Mouse (Mus musculus): ENCODE measurements around the gene Shb. TPM values are rescaled to one million over a fixed set of nuclear protein-coding genes. Genes with fewer than 3 reads are reported as not detected.

Shb gene
- polyA plus RNA-seq, 1 experiment from 2014 or later = 8.2 TPM

DNA sequence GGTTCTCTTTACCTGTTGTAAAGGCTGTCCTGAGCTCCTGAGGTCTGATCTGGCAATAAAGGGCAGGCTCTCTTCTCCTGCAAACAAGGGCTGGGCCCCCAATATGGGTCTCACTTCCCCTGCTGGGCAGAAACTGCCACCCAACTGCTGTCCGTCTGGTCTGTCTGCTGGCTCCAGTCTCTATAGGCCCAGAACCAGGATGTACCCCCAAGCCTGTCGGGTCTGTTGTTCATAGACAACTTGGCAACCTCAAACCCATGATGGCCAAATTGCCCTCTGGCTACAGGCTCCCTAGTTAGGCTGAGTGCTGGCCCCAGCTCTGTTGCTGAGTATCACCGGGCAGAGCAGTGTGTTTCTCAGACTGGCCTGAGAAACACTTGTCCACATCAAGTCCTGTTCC is 100.5 kb downstream of the Shb start:
- no peaks in the 10 kb centered on the region for H3K36me3 ChIP-seq (ENCODE audit: control insufficient read depth, insufficient read depth, low read length)
- no peaks in the 10 kb centered on the region for H3K27me3 ChIP-seq (ENCODE audit: control insufficient read depth, insufficient read depth, low read length)
- no peak overlapping the region for H3K27ac ChIP-seq (ENCODE audit: low read depth, low read length)
- H3K4me2 ChIP-seq (ENCODE audit: low read depth, low read length, severe bottlenecking) = no peak overlapping the region
- H3K9me3 ChIP-seq (ENCODE audit: control insufficient read depth, low read length) = no peaks in the 10 kb centered on the region
- WGBS = 84% methylated on average over 3 of the region's 3 CpGs
- H3K9ac ChIP-seq (ENCODE audit: low read length) = no peak overlapping the region
- no peak overlapping the region for H3K4me3 ChIP-seq (ENCODE audit: low read depth, low read length)
- ATAC-seq (replicated peaks; ENCODE audit: low FRiP score) (no peak), DNase-seq (ENCODE audit: low spot score) (no peak)
- H3K4me1 ChIP-seq (replicated peaks; ENCODE audit: control insufficient read depth, insufficient read depth, low read length) = peaks cover 8% of the 10 kb centered on the region; the same call in 1 of the 2 replicates

DNA sequence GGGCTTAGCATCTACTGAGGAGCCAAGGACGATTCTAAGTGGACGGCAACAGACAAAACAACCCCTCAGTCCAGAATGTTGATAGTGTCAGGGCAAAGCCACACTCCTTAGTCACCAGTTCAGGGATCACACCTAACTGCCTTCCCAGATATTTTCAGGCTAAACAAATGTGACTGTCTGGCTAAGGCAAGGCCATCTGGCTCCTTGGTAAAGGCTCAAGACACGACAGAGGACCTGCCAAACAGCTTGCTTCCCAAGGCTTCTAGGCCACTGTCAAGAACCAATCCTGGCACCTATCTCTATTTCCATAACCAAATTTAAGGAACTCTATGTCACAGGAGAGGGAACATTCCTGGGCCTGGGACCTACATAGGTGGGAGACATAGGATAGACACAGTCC is 101.0 kb downstream of the Shb start:
- WGBS = 85% methylated on average over 3 of the region's 3 CpGs
- Histone ChIP-seq H3K4me3 (ENCODE audit: low read depth, low read length) (no peak overlapping the region), H3K4me1 (replicated peaks; ENCODE audit: control insufficient read depth, insufficient read depth, low read length) (peaks cover 8% of the 10 kb centered on the region; the same call in 1 of the 2 replicates), H3K27ac (ENCODE audit: low read depth, low read length) (no peak overlapping the region), H3K9me3 (ENCODE audit: control insufficient read depth, low read length) (no peaks in the 10 kb centered on the region), H3K9ac (ENCODE audit: low read length) (no peak overlapping the region), H3K27me3 (ENCODE audit: control insufficient read depth, insufficient read depth, low read length) (no peaks in the 10 kb centered on the region), H3K36me3 (ENCODE audit: control insufficient read depth, insufficient read depth, low read length) (no peaks in the 10 kb centered on the region), H3K4me2 (ENCODE audit: low read depth, low read length, severe bottlenecking) (no peak overlapping the region)
- no peak for ATAC-seq (replicated peaks; ENCODE audit: low FRiP score)
- no peak for DNase-seq (ENCODE audit: low spot score)

DNA sequence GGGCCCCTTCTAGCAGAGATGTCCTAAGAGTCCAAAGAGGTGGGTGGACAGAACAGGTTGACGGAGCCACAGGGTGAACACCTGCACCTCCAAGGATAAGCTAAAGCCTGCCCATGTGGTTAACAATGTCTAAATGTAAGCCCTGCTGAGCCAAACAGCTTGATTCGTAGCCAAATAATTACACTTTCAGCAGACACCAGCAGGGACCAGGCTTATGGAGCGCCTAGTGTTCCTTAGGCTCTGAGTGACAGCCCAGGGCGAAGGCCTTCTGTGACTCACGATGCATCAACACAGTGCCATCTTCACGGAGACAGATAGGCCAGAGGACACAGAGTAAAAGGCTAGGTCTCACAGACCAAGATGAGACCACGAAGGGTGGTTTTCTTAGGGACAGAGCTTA is 102.8 kb downstream of the Shb start:
- Histone ChIP-seq H3K4me3 (ENCODE audit: low read depth, low read length) (no peak overlapping the region), H3K9me3 (ENCODE audit: control insufficient read depth, low read length) (no peaks in the 10 kb centered on the region), H3K9ac (ENCODE audit: low read length) (no peak overlapping the region), H3K27me3 (ENCODE audit: control insufficient read depth, insufficient read depth, low read length) (no peaks in the 10 kb centered on the region), H3K27ac (ENCODE audit: low read depth, low read length) (no peak overlapping the region), H3K36me3 (ENCODE audit: control insufficient read depth, insufficient read depth, low read length) (no peaks in the 10 kb centered on the region), H3K4me1 (replicated peaks; ENCODE audit: control insufficient read depth, insufficient read depth, low read length) (peaks cover 8% of the 10 kb centered on the region; the same call in 1 of the 2 replicates), H3K4me2 (ENCODE audit: low read depth, low read length, severe bottlenecking) (no peak overlapping the region)
- ATAC-seq (replicated peaks; ENCODE audit: low FRiP score) (no peak), DNase-seq (ENCODE audit: low spot score) (no peak)
- 80% methylated on average over 7 of the region's 7 CpGs for WGBS

DNA sequence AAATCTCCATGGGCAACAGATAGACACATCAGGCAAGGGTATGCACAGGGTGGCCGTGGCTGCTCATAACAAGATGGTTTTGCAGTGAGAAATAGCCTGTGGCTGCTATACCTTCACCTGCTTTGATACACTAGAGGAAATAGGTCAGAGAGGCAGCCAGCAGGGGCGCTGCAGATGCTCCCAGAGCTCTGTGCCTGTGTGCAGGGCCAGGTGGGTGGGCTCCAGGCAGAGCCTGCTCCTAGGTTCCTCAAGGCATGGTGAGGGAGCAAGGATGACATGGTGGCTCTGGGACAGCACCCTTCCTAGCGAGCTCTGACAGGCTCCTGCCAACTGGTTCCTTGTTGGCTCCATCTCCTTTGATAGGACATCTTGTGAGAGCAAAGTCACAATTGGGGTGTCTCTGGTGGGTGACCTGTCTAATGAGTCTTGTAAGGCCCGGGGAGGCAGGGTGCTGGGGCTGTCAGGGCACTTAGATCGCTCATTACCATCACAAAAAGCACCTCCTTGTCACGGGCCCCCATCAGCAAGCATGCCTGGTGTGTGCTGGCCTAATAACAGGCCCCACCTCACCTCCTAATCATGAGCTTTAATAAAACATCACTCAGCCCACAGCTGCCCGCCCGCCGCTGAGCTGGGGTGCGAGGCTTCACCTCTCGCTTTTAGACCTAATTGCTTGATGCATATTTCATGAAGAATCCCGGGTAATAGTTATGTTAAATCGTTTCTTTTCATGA is 105.4 kb downstream of the Shb start:
- peak; percentile 60; the same call in 1 of the 2 replicates for ATAC-seq (replicated peaks; ENCODE audit: low FRiP score)

DNA sequence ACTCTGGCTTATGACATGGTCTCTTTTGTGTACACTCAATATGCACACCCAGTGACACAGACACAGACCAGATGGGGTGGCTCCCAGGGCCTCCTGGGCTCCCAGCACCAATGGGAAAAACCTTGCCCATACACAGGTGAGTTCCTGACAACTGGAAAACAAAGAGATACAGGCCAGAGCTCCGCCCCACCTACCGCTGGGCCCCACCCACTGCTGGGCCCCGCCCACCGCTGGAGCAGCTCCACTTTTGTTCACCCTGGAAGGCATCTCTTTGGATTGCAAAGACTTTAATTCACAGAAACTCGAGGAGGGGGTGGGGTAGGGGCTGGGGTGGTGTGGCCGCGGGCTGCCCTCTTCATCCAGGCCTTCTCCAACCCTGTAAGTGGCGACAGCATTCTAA is 108.9 kb downstream of the Shb start:
- Histone ChIP-seq H3K4me2 (ENCODE audit: low read depth, low read length, severe bottlenecking) (no peak overlapping the region), H3K27me3 (ENCODE audit: control insufficient read depth, insufficient read depth, low read length) (no peaks in the 10 kb centered on the region), H3K4me3 (ENCODE audit: low read depth, low read length) (no peak overlapping the region), H3K9me3 (ENCODE audit: control insufficient read depth, low read length) (no peaks in the 10 kb centered on the region), H3K27ac (ENCODE audit: low read depth, low read length) (no peak overlapping the region), H3K9ac (ENCODE audit: low read length) (no peak overlapping the region), H3K4me1 (replicated peaks; ENCODE audit: control insufficient read depth, insufficient read depth, low read length) (peaks cover 31% of the 10 kb centered on the region), H3K36me3 (ENCODE audit: control insufficient read depth, insufficient read depth, low read length) (no peaks in the 10 kb centered on the region)
- DNase-seq (ENCODE audit: low spot score) (no peak), ATAC-seq (replicated peaks; ENCODE audit: low FRiP score) (peak; percentile 22; the same call in 1 of the 2 replicates)
- WGBS = 9% methylated on average over 8 of the region's 8 CpGs

More for the DNA sequence above, 105.4 kb downstream of the Shb start:
- Histone ChIP-seq H3K27ac (ENCODE audit: low read depth, low read length) (peak overlapping the region; percentile 50), H3K4me2 (ENCODE audit: low read depth, low read length, severe bottlenecking) (no peak overlapping the region), H3K27me3 (ENCODE audit: control insufficient read depth, insufficient read depth, low read length) (no peaks in the 10 kb centered on the region), H3K4me1 (replicated peaks; ENCODE audit: control insufficient read depth, insufficient read depth, low read length) (peaks cover 18% of the 10 kb centered on the region), H3K9ac (ENCODE audit: low read length) (no peak overlapping the region), H3K4me3 (ENCODE audit: low read depth, low read length) (no peak overlapping the region), H3K36me3 (ENCODE audit: control insufficient read depth, insufficient read depth, low read length) (no peaks in the 10 kb centered on the region), H3K9me3 (ENCODE audit: control insufficient read depth, low read length) (no peaks in the 10 kb centered on the region)
- DNase-seq (ENCODE audit: low spot score) = peak; percentile 74
- 52% methylated on average over 13 of the region's 13 CpGs for WGBS

DNA sequence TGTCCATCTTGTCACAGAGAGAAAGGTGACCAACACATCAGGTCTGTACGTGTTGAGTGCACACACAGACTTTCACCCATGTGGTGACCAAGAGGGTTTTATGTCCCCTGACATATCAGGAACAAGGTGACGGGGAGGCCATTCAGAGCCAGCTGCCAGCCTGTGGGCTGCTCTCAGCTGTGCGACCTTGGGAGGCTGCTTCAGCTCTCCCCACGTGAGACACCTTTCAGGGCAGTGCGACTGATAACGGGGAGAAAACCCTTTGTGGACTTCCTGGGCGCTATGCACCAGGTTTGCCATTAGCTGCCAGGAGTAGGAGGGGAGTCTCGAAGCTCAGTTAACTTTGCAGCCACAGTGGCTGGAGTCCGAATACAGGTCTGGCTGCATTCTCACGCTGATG is 109.6 kb downstream of the Shb start:
- no peak overlapping the region for H3K9ac ChIP-seq (ENCODE audit: low read length)
- peaks cover 29% of the 10 kb centered on the region for H3K4me1 ChIP-seq (replicated peaks; ENCODE audit: control insufficient read depth, insufficient read depth, low read length)
- no peak overlapping the region for H3K4me3 ChIP-seq (ENCODE audit: low read depth, low read length)
- DNase-seq (ENCODE audit: low spot score) (no peak), ATAC-seq (replicated peaks; ENCODE audit: low FRiP score) (no peak)
- no peaks in the 10 kb centered on the region for H3K27me3 ChIP-seq (ENCODE audit: control insufficient read depth, insufficient read depth, low read length)
- 85% methylated on average over 10 of the region's 10 CpGs for WGBS
- H3K9me3 ChIP-seq (ENCODE audit: control insufficient read depth, low read length) = no peaks in the 10 kb centered on the region
- no peaks in the 10 kb centered on the region for H3K36me3 ChIP-seq (ENCODE audit: control insufficient read depth, insufficient read depth, low read length)
- H3K27ac ChIP-seq (ENCODE audit: low read depth, low read length) = no peak overlapping the region
- no peak overlapping the region for H3K4me2 ChIP-seq (ENCODE audit: low read depth, low read length, severe bottlenecking)

DNA sequence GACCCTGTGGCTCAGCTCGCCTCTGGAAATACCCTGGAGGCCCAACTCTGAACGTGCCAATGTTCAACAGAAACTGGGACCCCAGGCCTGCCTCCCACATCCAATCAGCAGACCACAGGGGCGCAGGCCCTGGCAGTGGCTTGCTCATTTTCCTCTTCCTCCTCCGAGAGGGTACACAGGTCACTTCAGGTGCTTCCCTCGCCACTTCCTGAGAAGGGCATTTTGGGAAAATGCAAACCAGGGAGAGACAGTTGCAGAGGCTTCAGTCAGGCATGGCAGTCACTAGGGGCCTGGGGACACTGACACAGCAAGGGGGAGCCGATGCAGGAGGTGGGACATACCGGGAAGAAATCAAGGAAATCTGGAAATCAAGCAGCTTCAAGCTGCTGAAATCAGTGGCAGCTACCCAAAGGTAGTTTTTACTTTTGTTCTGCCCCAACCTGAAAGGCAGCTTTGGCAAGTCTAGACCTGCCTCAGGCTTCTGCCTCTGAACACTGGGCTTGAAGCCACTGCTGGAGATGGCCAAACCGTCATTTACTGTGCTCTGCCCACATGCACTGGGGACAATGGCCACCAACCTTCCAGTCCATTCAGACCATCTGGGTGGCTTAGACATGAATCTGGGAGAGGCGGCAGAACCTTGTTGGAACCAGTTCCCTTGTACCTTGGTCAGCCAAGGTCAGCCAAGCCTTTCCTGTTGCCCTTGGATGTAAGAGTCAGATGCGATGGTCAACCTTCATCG is 110.6 kb downstream of the Shb start:
- Histone ChIP-seq H3K36me3 (ENCODE audit: control insufficient read depth, insufficient read depth, low read length) (no peaks in the 10 kb centered on the region), H3K9ac (ENCODE audit: low read length) (0 out of 2 replicates have a peak overlapping the region, but pooled peaks have one; percentile 3), H3K4me2 (ENCODE audit: low read depth, low read length, severe bottlenecking) (no peak overlapping the region), H3K27me3 (ENCODE audit: control insufficient read depth, insufficient read depth, low read length) (no peaks in the 10 kb centered on the region), H3K9me3 (ENCODE audit: control insufficient read depth, low read length) (no peaks in the 10 kb centered on the region), H3K4me1 (replicated peaks; ENCODE audit: control insufficient read depth, insufficient read depth, low read length) (peaks cover 25% of the 10 kb centered on the region), H3K27ac (ENCODE audit: low read depth, low read length) (peak overlapping the region; percentile 42), H3K4me3 (ENCODE audit: low read depth, low read length) (no peak overlapping the region)
- WGBS = 71% methylated on average over 11 of the region's 11 CpGs
- ATAC-seq (replicated peaks; ENCODE audit: low FRiP score) (no peak), DNase-seq (ENCODE audit: low spot score) (no peak)

DNA sequence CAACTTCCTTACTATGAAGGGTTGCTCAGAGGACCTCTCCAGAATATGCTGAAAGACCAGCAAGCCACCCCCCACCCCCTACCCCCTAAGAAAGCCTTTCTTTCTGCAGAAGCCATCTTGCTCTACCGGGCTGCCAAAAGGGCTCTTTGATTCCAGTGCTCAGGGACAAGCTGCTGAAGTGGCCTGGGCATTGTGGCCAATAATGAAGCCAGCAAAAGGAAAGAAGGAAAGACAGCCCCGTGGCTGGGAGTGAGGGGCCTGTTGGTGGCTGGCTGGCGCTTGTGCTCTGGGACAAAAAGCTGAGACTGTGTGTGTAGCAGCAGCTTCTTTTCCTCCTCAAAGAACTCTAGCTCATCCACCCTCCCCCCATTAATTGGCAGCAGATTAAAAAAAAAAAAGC is 111.5 kb downstream of the Shb start:
- Histone ChIP-seq H3K9ac (ENCODE audit: low read length) (no peak overlapping the region), H3K4me1 (replicated peaks; ENCODE audit: control insufficient read depth, insufficient read depth, low read length) (peaks cover 25% of the 10 kb centered on the region)

More for the DNA sequence above, 111.5 kb downstream of the Shb start:
- Histone ChIP-seq H3K27me3 (ENCODE audit: control insufficient read depth, insufficient read depth, low read length) (no peaks in the 10 kb centered on the region), H3K4me2 (ENCODE audit: low read depth, low read length, severe bottlenecking) (no peak overlapping the region), H3K27ac (ENCODE audit: low read depth, low read length) (peak overlapping the region; percentile 42; the same call in 1 of the 2 replicates), H3K4me3 (ENCODE audit: low read depth, low read length) (no peak overlapping the region), H3K9me3 (ENCODE audit: control insufficient read depth, low read length) (no peaks in the 10 kb centered on the region), H3K36me3 (ENCODE audit: control insufficient read depth, insufficient read depth, low read length) (no peaks in the 10 kb centered on the region)
- 17% methylated on average over 3 of the region's 3 CpGs for WGBS
- DNase-seq (ENCODE audit: low spot score) = no peak
- no peak for ATAC-seq (replicated peaks; ENCODE audit: low FRiP score)

Measured in forebrain, embryonic 11.5 days (tissue).